Mouse (Mus musculus): ENCODE results near the gene Slc17a9.
"Not testable (repeated sequence)": the region's sequence is repeated elsewhere in the genome, so short reads cannot be mapped to it uniquely, and the experiment has no call there.

Slc17a9 gene

GRCm38 (mm10) chr2:180710276-180711155, 14.5 kb upstream of the Slc17a9 start:
- DNase-seq (ENCODE audit: low spot score): no peak

- no peak for DNase-seq (ENCODE audit: low spot score)
These were observed 13.5 kb upstream of the Slc17a9 start for GRCm38 (mm10) chr2:180711527-180711926.

DNA sequence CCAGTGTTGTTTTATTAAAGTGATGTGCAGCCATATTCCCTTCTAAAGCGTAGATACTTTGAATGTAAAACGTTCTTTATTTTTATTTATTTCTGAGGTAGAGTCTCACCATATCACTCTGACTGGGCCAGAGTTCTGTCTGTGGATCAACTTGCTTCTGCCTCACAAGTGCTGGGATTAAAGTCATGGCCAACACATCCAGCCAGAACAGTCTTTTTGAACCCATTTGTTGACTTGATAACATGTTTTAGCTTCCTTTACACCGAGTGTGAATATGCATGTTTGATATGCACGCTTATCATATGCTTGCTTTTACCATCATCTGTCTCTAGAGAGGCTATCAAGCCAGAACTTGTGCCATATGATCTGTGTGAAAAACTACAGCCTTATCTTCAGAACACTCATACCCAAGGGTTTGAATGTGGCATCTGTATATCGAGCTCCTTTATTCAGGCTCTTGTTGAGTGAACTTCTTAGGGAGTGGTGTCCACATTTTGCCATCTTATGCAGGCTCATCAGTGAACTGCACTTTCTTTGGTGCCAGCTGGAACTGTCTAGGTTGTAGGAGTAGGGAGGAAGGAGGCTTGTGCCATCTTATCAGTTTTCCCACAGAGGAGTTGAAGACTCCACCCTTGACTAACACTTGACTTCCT, 12.9 kb upstream of the Slc17a9 start:
- no peak for DNase-seq (ENCODE audit: low spot score)

GRCm38 (mm10) chr2:180722748-180723147, 2.3 kb upstream of the Slc17a9 start:
- not testable (repeated sequence) for DNase-seq (ENCODE audit: low spot score)

DNA sequence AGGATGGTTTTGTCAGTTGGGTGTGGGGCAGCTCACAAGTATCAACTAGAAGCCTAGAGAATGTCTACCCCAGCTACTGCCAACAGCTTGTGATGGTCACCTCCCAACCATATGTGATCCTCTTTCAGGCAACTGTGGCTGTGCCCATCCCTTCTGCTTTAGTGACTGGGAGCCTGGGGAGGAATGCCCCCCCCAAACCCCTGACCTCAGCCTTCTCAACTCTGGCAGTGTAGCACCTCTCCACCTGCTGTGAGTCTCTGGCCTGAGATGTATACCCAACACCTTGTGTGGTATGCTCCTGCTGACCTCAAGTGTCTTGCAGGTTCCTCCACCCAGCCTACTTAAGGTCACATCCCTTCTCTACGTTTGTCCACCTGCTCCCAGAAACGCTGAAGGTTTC, 1.2 kb upstream of the Slc17a9 start:
- DNase-seq (ENCODE audit: low spot score): no peak

- DNase-seq (ENCODE audit: low spot score): no peak
These were observed 333 bp downstream of the Slc17a9 start for GRCm38 (mm10) chr2:180725414-180725778.

DNA sequence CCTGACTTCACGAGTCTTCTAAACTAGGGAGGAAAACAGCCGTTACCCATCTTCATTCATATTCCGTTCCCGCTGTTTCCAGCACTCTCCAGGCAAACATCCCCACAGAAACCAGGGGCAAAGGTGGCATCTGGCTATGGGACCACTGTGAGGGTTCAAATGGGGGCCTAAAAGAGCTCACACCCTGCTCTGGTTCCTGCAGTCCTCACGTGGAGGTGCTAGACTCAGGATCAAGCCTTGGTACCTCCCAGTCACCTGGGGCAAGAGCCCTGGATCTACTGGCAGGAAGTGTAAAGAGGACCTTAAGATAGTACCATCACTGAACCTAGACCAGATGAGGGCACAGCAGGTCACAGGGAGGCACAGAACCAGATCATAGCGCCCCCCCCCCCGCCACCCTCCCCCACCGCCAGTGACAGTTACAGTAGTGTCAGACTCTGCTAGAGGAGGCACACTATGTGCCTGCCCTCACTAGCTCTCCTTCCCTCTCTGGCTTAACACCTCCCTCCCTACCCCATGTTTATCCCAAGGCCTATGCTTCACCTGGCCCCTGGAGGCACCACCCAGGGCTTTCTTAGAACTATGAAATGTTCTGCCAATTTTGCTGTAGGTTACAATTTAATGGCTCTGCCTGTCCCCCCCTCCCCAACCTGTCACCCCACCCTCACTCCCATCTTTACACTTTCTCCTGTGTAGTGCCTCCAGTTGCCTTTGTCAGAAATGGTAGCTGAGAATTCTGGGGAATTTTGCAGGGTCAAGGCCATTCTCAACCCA, 980 bp downstream of the Slc17a9 start:
- DNase-seq (ENCODE audit: low spot score): no peak

DNA sequence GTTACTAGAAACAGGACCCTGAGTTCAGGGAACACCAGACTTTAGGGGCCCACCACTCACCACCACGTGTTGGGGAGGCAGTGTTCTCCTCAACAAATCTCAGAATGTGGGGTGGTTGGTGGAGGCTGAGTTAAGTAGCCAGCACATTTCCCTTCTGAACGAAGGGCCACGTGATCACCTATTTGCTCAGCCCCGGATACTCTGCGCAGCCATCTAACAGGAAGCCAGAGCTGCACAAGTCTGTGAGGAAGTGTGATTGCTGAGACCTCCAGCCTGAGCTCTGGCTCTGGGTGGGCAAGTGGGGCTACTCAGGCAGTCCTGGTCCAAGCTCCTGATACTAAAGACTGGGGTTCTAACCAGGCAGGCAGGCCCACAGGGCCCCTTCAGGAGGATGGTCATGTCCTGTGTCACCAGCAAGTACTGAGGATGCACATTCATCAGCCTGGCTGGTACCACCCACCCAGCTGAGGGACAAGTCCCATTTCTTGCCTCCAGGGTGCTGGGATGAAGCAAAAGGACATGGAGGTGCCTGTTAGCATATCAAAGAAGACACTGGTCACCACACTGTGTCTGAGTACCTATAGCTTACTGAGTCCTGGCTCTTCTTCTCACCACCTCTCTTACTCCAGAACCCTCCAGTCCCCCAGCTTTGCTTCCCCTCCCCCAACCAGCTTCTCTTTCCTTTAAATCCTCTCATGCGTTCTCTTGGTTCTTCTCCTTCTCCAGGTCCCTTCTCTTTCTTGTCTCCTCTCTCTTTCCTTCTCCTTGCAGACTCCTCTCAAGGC, 1.8 kb downstream of the Slc17a9 start:
- no peak for DNase-seq (ENCODE audit: low spot score)

- DNase-seq (ENCODE audit: low spot score): no peak
These were observed 2.6 kb downstream of the Slc17a9 start for GRCm38 (mm10) chr2:180727613-180728021.

GRCm38 (mm10) chr2:180731036-180731435, 6.0 kb downstream of the Slc17a9 start:
- no peak for DNase-seq (ENCODE audit: low spot score)

DNA sequence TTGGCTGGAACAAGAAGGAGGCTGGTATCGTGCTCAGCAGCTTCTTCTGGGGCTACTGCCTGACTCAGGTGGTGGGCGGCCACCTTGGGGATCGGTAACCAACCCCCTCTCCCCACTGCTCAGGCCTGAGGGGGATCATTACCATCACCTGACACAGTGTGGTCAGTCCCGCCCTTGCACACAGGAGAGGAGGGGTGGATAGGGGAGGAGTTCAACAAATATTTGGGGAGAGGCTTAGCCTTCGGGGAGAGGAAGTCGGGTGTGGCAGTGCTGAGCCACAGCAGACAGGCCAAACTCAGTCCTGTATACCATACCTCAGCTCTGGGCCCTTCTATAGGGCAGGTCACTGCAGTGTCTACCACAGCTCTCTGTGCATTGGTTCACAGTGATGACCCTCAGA, 6.9 kb downstream of the Slc17a9 start:
- DNase-seq (ENCODE audit: low spot score): no peak

- no peak for DNase-seq (ENCODE audit: low spot score)
These were observed 10.2 kb downstream of the Slc17a9 start for GRCm38 (mm10) chr2:180735232-180735631.

DNA sequence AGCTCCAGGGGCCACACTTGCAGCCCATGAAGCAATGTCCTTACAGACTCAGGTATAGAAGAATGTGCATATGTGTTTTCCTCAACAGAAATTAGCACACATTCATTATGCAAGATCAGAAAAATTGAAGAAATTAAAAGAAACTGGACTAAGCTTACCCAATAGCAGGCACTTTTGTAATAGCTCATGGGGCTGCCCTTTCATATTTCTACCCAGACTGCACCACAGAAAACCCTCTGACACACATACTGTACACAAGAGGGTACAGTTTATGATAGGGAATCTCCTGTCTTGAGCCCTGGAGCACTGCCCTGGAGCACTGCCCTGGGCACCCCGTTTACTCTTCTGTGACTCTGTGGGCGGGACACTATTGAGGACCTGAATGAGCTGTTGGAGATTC, 12.9 kb downstream of the Slc17a9 start:
- DNase-seq (ENCODE audit: low spot score): no peak

DNA sequence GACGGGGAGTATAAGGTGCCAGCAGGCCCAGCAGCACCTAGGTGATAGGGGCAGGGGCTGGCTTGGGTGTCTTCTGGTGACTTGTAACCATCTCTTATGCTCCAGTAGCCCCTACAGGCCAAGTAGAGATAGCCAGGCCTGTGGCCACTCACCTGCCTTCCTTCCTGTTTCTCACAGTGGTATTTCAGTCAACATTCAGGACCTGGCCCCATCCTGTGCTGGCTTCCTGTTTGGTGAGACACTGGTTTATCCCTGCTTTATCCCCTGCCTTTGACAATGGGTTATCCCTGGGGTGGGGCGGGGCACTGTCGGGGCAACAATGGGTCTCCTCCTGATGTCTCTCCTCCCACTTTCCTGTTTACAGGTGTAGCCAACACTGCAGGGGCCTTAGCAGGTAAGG, 15.3 kb downstream of the Slc17a9 start:
- DNase-seq (ENCODE audit: low spot score): no peak

- no peak for DNase-seq (ENCODE audit: low spot score)
These were observed 16.4 kb downstream of the Slc17a9 start for GRCm38 (mm10) chr2:180741421-180741820.

DNA sequence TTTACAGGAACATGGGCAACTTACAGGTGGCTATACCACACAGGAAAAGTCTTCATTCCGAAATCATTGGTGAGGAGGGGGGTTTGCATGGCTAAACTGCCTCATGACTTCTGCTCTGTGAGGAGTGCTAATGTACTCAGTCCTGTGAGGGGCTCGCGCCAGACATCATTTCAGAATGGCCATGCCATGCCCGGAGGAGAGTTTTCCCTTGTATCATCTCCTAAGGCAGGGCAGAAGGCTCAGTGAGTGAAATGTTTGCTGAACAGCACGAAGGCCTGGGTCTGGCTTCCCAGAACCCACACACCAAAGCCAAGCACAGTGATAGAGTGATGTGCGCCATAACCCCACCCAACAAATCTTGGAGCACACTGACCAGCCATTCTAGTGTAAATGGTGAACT, 17.8 kb downstream of the Slc17a9 start:
- DNase-seq (ENCODE audit: low spot score): no peak

GRCm38 (mm10) chr2:180743321-180743720, 18.3 kb downstream of the Slc17a9 start:
- DNase-seq (ENCODE audit: low spot score): no peak

- peak; percentile 81 for DNase-seq (ENCODE audit: low spot score)
These were observed 20.3 kb downstream of the Slc17a9 start for GRCm38 (mm10) chr2:180745248-180745927.

DNA sequence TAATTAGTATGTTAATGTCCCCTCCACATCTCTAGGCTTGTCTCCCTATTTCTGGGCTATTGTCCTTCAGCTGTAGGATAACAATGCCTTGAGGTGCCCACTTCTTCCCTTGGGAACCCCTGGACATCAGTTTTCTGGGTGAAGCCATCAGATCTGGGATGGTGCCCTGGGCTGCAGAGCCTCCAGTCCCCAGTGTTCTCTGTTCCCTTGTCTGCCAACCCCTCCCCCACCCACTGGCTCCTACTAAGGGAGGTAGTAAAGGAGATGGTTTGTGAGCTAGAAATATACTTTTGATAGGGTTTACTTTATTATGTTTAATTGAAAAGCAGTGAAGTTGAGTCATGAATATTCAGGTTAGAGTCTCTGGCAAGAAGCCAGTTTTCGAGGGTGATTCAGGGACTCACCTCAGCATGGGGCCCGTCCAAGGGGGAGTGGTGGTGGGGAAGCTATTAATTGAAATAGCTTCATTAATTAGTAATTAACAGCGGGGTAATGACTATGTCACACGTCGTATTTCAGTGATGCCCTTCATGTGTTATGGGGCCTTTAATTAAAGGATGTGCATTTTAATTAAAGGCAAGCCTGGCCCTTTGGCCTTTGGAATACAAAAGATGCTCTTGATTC, 21.6 kb downstream of the Slc17a9 start:
- DNase-seq (ENCODE audit: low spot score): no peak

DNA sequence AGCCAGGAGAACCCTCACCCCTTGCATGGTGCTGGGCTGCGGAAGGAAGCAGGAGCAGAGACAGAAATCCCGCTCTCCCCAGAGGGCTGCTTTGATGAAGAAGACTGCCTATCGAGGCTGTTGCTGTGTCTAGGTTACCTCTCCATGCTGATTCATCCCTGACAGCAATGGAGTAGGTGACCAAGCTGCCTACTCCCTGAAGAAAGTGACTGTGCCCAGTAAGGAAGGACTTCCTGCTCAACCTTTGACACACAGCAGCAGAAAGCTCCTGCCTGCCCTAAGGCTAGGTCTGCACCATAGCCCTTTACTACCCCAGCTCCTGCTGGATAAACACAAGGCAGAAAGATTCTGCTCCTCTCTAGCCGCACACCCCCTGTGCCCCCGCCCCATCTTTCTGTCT, 23.8 kb downstream of the Slc17a9 start:
- DNase-seq (ENCODE audit: low spot score): no peak

Data from ovary, postnatal 36 days (tissue).